In genomic region chr16:94898832-94899231, GRCm38 (mm10) we compare ENCODE assay signal across 16 mouse cellular contexts.
DNase-seq lines count a peak whose midpoint lies in the region; ATAC-seq and TF ChIP-seq lines count a peak whose summit lies in the region.
"Had no signal": no experiment of that assay in that cellular context is flagged by ENCODE, and none has a peak within 500 bp of the region (broad histone marks: within the 10 kb centered on the region; RNA-seq: fewer than 3 reads in every experiment).

No protein-coding gene starts in this region.

- peak; percentile 47 to 49 for DNase-seq in layer of hippocampus, adult 2 months (ENCODE audit: low spot score in 2 of 2)
- DNase-seq in layer of hippocampus, postnatal 25 days (ENCODE audit: extremely low spot score in 1 of 2, low spot score in 1 of 2): no peak
- DNase-seq in layer of hippocampus, adult 9-11 months: peak; percentile 58
- peak; percentile 53 to 61 for DNase-seq in right cerebral cortex, postnatal 10 days (ENCODE audit: low spot score in 2 of 2)
- no peak for DNase-seq in midbrain, embryonic 11.5 days (ENCODE audit: low spot score, missing footprints)
- no peak for DNase-seq in gastrocnemius, postnatal 14 days
- DNase-seq: adrenal gland, adult 2 months; adrenal gland, postnatal 25 days; cerebellum, adult 2 months; cerebellum, postnatal 10 days; gastrocnemius, postnatal 25 days had no signal

- no peak overlapping the region for H3K4me3 ChIP-seq in layer of hippocampus, adult 2 months
- H3K4me3 ChIP-seq in midbrain, embryonic 11.5 days (ENCODE audit: low read depth, low read length): no peak overlapping the region
- H3K4me3 ChIP-seq: embryonic facial prominence, embryonic 10.5 days; heart, embryonic 12.5 days; hindbrain, embryonic 10.5 days had no signal

- H3K27ac ChIP-seq in layer of hippocampus, adult 2 months: peak overlapping the region; percentile 83
- H3K27ac ChIP-seq in midbrain, embryonic 11.5 days (ENCODE audit: low read depth, low read length): no peak overlapping the region
- H3K27ac ChIP-seq: embryonic facial prominence, embryonic 10.5 days; hindbrain, embryonic 10.5 days; hindbrain, embryonic 14.5 days had no signal

- no peak overlapping the region for H3K4me2 ChIP-seq in midbrain, embryonic 11.5 days
- H3K4me2 ChIP-seq: heart, embryonic 12.5 days; hindbrain, embryonic 14.5 days had no signal

- H3K9ac ChIP-seq in midbrain, embryonic 11.5 days (ENCODE audit: low read length): no peak overlapping the region
- H3K9ac ChIP-seq: heart, embryonic 12.5 days; hindbrain, embryonic 14.5 days had no signal

- intact Hi-C loops in gastrocnemius, postnatal 14 days (cut with DNase I; ENCODE audit: low total_unique reads): no loop called here

- H3K4me1 ChIP-seq in midbrain, embryonic 11.5 days (ENCODE audit: control insufficient read depth, insufficient read depth, low read length): no peaks in the 10 kb centered on the region
- H3K4me1 ChIP-seq: embryonic facial prominence, embryonic 10.5 days; heart, embryonic 12.5 days; hindbrain, embryonic 10.5 days had no signal

- ATAC-seq in midbrain, embryonic 11.5 days (ENCODE audit: low FRiP score): no peak
- ATAC-seq: forebrain, embryonic 14.5 days had no signal

- no peaks in the 10 kb centered on the region for H3K36me3 ChIP-seq in midbrain, embryonic 11.5 days (ENCODE audit: control insufficient read depth, insufficient read depth, low read length)
- H3K36me3 ChIP-seq: embryonic facial prominence, embryonic 10.5 days; heart, embryonic 12.5 days; hindbrain, embryonic 10.5 days had no signal

- H3K27me3 ChIP-seq in midbrain, embryonic 11.5 days (ENCODE audit: control insufficient read depth, insufficient read depth, low read length): no peaks in the 10 kb centered on the region
- H3K27me3 ChIP-seq: heart, embryonic 12.5 days had no signal

- 93% methylated on average over 6 of the region's 6 CpGs for WGBS in midbrain, embryonic 11.5 days

- no peaks in the 10 kb centered on the region for H3K9me3 ChIP-seq in midbrain, embryonic 11.5 days (ENCODE audit: control insufficient read depth, low read length)
- H3K9me3 ChIP-seq: embryonic facial prominence, embryonic 10.5 days; heart, embryonic 12.5 days; hindbrain, embryonic 10.5 days had no signal

- no peak for TF ChIP-seq CTCF in layer of hippocampus, adult 2 months (conservative IDR thresholded peaks at IDR 0.05)

Comparison
In these comparisons a context has a peak if more than half of its experiments do, and no peak if none do; other contexts are left out.
1. DNase-seq: peak in layer of hippocampus, adult 2 months (2 of 2), layer of hippocampus, adult 9-11 months (single experiment) and right cerebral cortex, postnatal 10 days (2 of 2); none in layer of hippocampus, postnatal 25 days (0 of 2), midbrain, embryonic 11.5 days (single experiment) and gastrocnemius, postnatal 14 days (single experiment).